Mouse (Mus musculus): ENCODE measurements around the gene Akr1d1. TPM values are rescaled to one million over a fixed set of nuclear protein-coding genes. Genes with fewer than 3 reads are reported as not detected.

The Akr1d1 gene
- total RNA-seq, 2 experiments from 2014 or later: 0.25 TPM; not detected in 1

Other genes with a start within 250 kb of the Akr1d1 start
- gene Dgki, start 230.0 kb upstream of the Akr1d1 start, total RNA-seq (2021): 1 to 10 TPM in 1 of 2 experiments, under 1 TPM in 1; 0.61 to 1.7 TPM
- 10 to 100 TPM; 18.2 to 24.0 TPM for gene Creb3l2, start 88.0 kb upstream of the Akr1d1 start, total RNA-seq (2021)